Mouse (Mus musculus): ENCODE measurements at regions not wholly inside any gene's neighbourhood (a gene's known extent, or its start where the extent isn't known, plus 50 kb on each side); places are given as distances from the start of the nearest gene placed in this dataset.

GRCm38 (mm10) chr5:28919296-28920063, 276.3 kb upstream of the Rnf32 start:
- TF ChIP-seq CTCF (conservative IDR thresholded peaks at IDR 0.05; ENCODE audit: insufficient read depth, insufficient read length, low read depth, low read length) (no peak), POLR2A (IDR thresholded peaks at IDR 0.05; ENCODE audit: low read depth, low read length) (no peak)
